Mouse (Mus musculus) kidney, embryonic 15.5 days (tissue): ENCODE results near the gene 4933405L10Rik. TPM values are rescaled to one million over a fixed set of nuclear protein-coding genes. Genes with fewer than 3 reads are reported as not detected.

ENCODE experiments used
- ATAC-seq: fragments of 200-750 bp; cut with Nextera tagmentation; replicated peaks from 2 replicates; pipeline ENCODE4 v1.8.0; 2017; ENCODE audit warnings: moderate TSS enrichment; ENCODE audit not compliant: low FRiP score
- H3K27ac ChIP-seq: fragments of 300-500 bp; sonication (generic); 2 replicates; pipeline ENCODE4 v1.5.1; 2015; ENCODE audit warnings: mild to moderate bottlenecking, inconsistent platforms
- H3K27me3 ChIP-seq: fragments of 300-500 bp; sonication (generic); 2 replicates; pipeline ENCODE4 v1.6.1; 2015; ENCODE audit warnings: inconsistent platforms
- H3K36me3 ChIP-seq: fragments of 300-500 bp; sonication (generic); 2 replicates; pipeline ENCODE4 v1.6.1; 2015; ENCODE audit warnings: inconsistent platforms
- H3K4me1 ChIP-seq: fragments of 300-500 bp; sonication (generic); 2 replicates; pipeline ENCODE4 v1.6.1; 2015; ENCODE audit warnings: inconsistent platforms
- H3K4me2 ChIP-seq: fragments of 300-500 bp; sonication (generic); 2 replicates; pipeline ENCODE4 v1.6.1; 2015; ENCODE audit warnings: moderate library complexity, mild to moderate bottlenecking, inconsistent platforms
- H3K4me3 ChIP-seq: fragments of 300-500 bp; sonication (generic); replicated peaks from 2 replicates; pipeline ENCODE4 v1.5.1; 2015; ENCODE audit warnings: mild to moderate bottlenecking, inconsistent platforms
- H3K9ac ChIP-seq: fragments of 300-500 bp; sonication (generic); 2 replicates; pipeline ENCODE4 v1.6.1; 2015; ENCODE audit warnings: mild to moderate bottlenecking, inconsistent platforms
- H3K9me3 ChIP-seq: fragments of 300-500 bp; sonication (generic); replicated peaks from 2 replicates; pipeline ENCODE4 v1.6.1; 2016; ENCODE audit warnings: inconsistent platforms
- WGBS: fragments of 180-500 bp; shearing (Covaris S2); methylation state at CpG from one replicate; pipeline ENCODE4 v1.1.7; 2015; ENCODE audit warnings: mixed read lengths; 5-methylcytosine and 5-hydroxymethylcytosine counted together
- polyA plus RNA-seq: library from polyadenylated mRNA; unstranded; fragments of >200 nt; fragmentation: Nextera tagmentation; extraction: Ambion mirVana; gene quantifications from 2 replicates; pipeline ENCODE4 v1.2.1, GENCODE M21; 2015

Gene 4933405L10Rik
- polyA plus RNA-seq, 1 experiment from 2014 or later, result 0.26 TPM

GRCm38 (mm10) chr8:105725726-105726125, 18.3 kb downstream of the 4933405L10Rik start:
- Histone ChIP-seq H3K27me3 (no peaks in the 10 kb centered on the region), H3K9ac (no peak overlapping the region)
- WGBS, result 81% methylated on average over 5 of the region's 5 CpGs

DNA sequence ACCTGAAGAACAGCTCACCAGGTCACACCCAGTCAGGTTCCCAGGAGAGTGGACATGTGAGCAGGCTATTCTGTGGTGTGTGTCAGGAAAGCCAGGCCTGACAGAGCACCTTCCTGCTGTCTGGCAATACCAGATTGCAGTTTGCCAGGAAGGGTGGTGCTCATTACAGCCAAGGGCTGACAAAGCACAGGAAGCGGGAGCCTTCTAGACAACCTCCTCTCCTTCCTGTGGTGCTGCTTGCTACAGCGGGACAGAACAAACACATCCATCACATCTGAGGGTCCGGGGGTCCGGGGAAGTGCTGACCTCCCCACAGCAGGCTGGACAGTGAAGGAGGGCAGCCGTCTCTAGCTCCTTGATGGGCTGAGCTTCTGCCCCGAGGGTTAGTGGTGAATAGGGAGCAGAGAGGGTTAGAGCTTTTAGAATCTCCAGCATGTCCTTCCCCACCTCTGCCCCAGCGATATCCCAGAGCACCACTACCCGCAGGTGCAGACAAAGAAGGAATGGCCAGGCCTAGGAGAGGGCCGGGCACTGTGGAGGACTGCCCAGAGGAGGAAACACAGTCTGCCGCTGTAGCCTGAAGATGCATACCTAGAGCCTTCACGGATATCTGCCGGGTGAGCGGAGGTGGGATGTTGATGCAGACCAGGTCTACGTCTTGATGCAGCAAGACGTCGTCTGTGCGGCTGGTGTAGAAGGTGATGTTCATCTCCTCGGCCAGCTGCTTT, 20.1 kb downstream of the 4933405L10Rik start:
- Histone ChIP-seq H3K9ac (no peak overlapping the region), H3K4me1 (peaks cover 4% of the 10 kb centered on the region), H3K9me3 (no peaks in the 10 kb centered on the region), H3K27me3 (no peaks in the 10 kb centered on the region), H3K27ac (peak overlapping the region; percentile 37), H3K4me2 (no peak overlapping the region), H3K36me3 (peaks cover 30% of the 10 kb centered on the region), H3K4me3 (no peak overlapping the region)
- 79% methylated on average over 18 of the region's 18 CpGs for WGBS
- ATAC-seq, result peak; percentile 49; the same call in 1 of the 2 replicates

More at GRCm38 (mm10) chr8:105725726-105726125, 18.3 kb downstream of the 4933405L10Rik start:
- Histone ChIP-seq H3K4me1 (no peaks in the 10 kb centered on the region; the same call in 1 of the 2 replicates), H3K36me3 (peaks cover 32% of the 10 kb centered on the region), H3K9me3 (no peaks in the 10 kb centered on the region), H3K4me3 (no peak overlapping the region), H3K27ac (no peak overlapping the region), H3K4me2 (no peak overlapping the region)
- ATAC-seq, result no peak

DNA sequence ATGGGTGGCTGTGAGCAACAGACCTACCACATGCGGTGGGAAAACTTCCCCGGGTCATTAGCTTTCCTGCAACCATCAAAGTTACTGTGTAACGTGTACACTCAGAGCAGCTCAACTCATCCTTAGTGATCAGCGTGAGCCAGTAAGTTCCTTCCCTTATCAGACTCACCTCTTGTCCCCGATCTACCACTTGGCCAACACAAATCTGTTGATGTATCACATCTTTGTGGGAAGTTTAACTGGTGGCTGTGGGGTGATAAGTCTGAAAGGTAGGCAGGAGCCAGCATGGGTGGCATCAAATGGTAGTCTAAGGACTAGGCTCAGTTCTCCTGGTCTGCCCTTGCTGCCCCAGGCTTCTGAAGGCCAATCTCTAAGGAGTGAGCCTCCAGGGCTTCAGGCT, 24.7 kb downstream of the 4933405L10Rik start:
- H3K36me3 ChIP-seq, result peaks cover 9% of the 10 kb centered on the region
- no peak overlapping the region for H3K4me3 ChIP-seq
- no peak for ATAC-seq
- no peak overlapping the region for H3K27ac ChIP-seq
- H3K9me3 ChIP-seq, result no peaks in the 10 kb centered on the region
- H3K4me2 ChIP-seq, result no peak overlapping the region
- no peak overlapping the region for H3K9ac ChIP-seq
- 76% methylated on average over 5 of the region's 5 CpGs for WGBS
- peaks cover 4% of the 10 kb centered on the region for H3K4me1 ChIP-seq
- H3K27me3 ChIP-seq, result no peaks in the 10 kb centered on the region

DNA sequence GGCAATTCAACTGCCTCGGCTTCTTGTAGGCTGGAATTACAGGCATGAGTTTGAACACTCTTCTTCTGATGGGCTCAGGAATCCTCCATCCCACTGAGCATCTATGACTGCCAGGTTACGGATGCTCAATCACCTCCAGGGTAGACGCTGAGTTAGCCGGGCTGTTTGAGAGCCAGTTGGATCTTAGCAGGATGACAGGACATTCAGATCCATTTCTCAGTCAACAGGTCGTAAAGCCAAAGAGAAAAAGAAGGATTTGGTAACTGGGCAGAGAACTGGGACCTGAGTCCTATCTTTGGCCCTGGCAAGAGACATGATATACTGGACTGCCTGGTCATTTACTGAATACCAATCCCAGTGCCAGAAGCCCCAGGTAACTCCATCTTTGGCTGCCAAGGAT, 31.8 kb downstream of the 4933405L10Rik start:
- 84% methylated on average over 5 of the region's 5 CpGs for WGBS
- no peak for ATAC-seq
- Histone ChIP-seq H3K4me3 (no peak overlapping the region), H3K9ac (no peak overlapping the region), H3K4me1 (0 out of 2 replicates have a peak, but pooled peaks cover 2% of the 10 kb centered on the region), H3K27ac (no peak overlapping the region), H3K36me3 (no peaks in the 10 kb centered on the region; the same call in 1 of the 2 replicates), H3K27me3 (no peaks in the 10 kb centered on the region), H3K4me2 (no peak overlapping the region), H3K9me3 (no peaks in the 10 kb centered on the region)

- H3K4me3 ChIP-seq, result no peak overlapping the region
- H3K27me3 ChIP-seq, result no peaks in the 10 kb centered on the region
- no peaks in the 10 kb centered on the region for H3K36me3 ChIP-seq
- H3K4me1 ChIP-seq, result peaks cover 11% of the 10 kb centered on the region; the same call in 1 of the 2 replicates
- no peak overlapping the region for H3K4me2 ChIP-seq
- 69% methylated on average over 4 of the region's 4 CpGs for WGBS
- no peak overlapping the region for H3K27ac ChIP-seq
- H3K9ac ChIP-seq, result no peak overlapping the region
- no peak for ATAC-seq
- H3K9me3 ChIP-seq, result no peaks in the 10 kb centered on the region
Measured at GRCm38 (mm10) chr8:105743301-105743700, 35.8 kb downstream of the 4933405L10Rik start.

- Histone ChIP-seq H3K4me2 (peak overlapping the region; percentile 43), H3K36me3 (no peaks in the 10 kb centered on the region), H3K9ac (no peak overlapping the region), H3K4me1 (peaks cover 34% of the 10 kb centered on the region), H3K27ac (peak overlapping the region; percentile 75), H3K9me3 (no peaks in the 10 kb centered on the region), H3K4me3 (no peak overlapping the region; the same call in 1 of the 2 replicates), H3K27me3 (no peaks in the 10 kb centered on the region)
- ATAC-seq, result peak; percentile 59; the same call in 1 of the 2 replicates
- 8% methylated on average over 11 of the region's 11 CpGs for WGBS
Measured at GRCm38 (mm10) chr8:105750606-105751005, 43.2 kb downstream of the 4933405L10Rik start.

- no peaks in the 10 kb centered on the region for H3K9me3 ChIP-seq
- WGBS, result 78% methylated on average over 2 of the region's 2 CpGs
- no peaks in the 10 kb centered on the region for H3K36me3 ChIP-seq
Measured at GRCm38 (mm10) chr8:105753916-105754315, 46.5 kb downstream of the 4933405L10Rik start.

GRCm38 (mm10) chr8:105754688-105755087, 47.2 kb downstream of the 4933405L10Rik start:
- H3K36me3 ChIP-seq, result no peaks in the 10 kb centered on the region
- no peak for ATAC-seq
- no peaks in the 10 kb centered on the region for H3K27me3 ChIP-seq
- no peak overlapping the region for H3K4me3 ChIP-seq
- no peak overlapping the region for H3K9ac ChIP-seq
- H3K4me2 ChIP-seq, result no peak overlapping the region
- no peak overlapping the region for H3K27ac ChIP-seq
- H3K9me3 ChIP-seq, result no peaks in the 10 kb centered on the region
- 59% methylated on average over 2 of the region's 2 CpGs for WGBS
- peaks cover 38% of the 10 kb centered on the region for H3K4me1 ChIP-seq

More at GRCm38 (mm10) chr8:105753916-105754315, 46.5 kb downstream of the 4933405L10Rik start:
- no peak for ATAC-seq
- no peaks in the 10 kb centered on the region for H3K27me3 ChIP-seq
- H3K9ac ChIP-seq, result no peak overlapping the region
- peaks cover 37% of the 10 kb centered on the region for H3K4me1 ChIP-seq
- H3K4me2 ChIP-seq, result no peak overlapping the region
- no peak overlapping the region for H3K4me3 ChIP-seq
- no peak overlapping the region for H3K27ac ChIP-seq

DNA sequence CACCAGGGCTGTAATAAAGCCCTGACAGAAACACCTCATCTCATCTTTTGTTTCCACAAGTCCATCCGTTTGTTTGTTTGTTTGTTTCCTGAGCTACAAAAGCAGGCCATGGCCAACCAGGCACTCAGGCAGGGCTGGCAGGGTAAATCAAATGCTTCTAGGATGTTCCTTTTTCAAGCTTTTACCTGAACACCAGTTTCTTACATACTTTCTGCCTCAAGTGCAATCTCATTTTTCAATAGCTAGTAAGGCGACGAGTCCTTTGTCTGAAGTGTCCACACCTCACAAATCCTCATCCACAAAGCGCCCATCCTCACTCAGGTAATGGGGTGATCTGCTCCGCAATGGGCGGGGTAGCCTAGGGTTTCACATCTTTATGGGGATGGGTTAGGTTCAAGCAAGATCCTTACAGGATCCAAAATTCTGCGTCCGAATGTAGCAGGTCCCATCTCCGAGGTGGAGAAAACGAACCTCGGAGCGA, 50.4 kb downstream of the 4933405L10Rik start:
- no peak for ATAC-seq
- under 1% methylated on average over 12 of the region's 12 CpGs for WGBS

GRCm38 (mm10) chr8:105758277-105759108, 51.0 kb downstream of the 4933405L10Rik start, which contains the start of gene Gfod2:
Gfod2 (minus strand) TSS chr8:105758664.
- 3% methylated on average over 57 of the region's 57 CpGs for WGBS
- no peaks in the 10 kb centered on the region for H3K36me3 ChIP-seq
- no peaks in the 10 kb centered on the region for H3K27me3 ChIP-seq
- peaks cover 21% of the 10 kb centered on the region for H3K4me1 ChIP-seq
- H3K9me3 ChIP-seq, result no peaks in the 10 kb centered on the region
- H3K4me3 ChIP-seq, result peak within 1 kb of the TSS; percentile 94
- ATAC-seq, result peak; percentile 98
- H3K4me2 ChIP-seq, result peak within 1 kb of the TSS; percentile 75
- peak within 1 kb of the TSS; percentile 78 for H3K9ac ChIP-seq
- H3K27ac ChIP-seq, result peak within 1 kb of the TSS; percentile 89

More for the DNA sequence above, 50.4 kb downstream of the 4933405L10Rik start:
- Histone ChIP-seq H3K9me3 (no peaks in the 10 kb centered on the region), H3K27me3 (no peaks in the 10 kb centered on the region), H3K4me3 (peak overlapping the region; percentile 94), H3K4me1 (peaks cover 21% of the 10 kb centered on the region), H3K27ac (peak overlapping the region; percentile 89), H3K4me2 (peak overlapping the region; percentile 75), H3K9ac (peak overlapping the region; percentile 78), H3K36me3 (no peaks in the 10 kb centered on the region)
